Mouse (Mus musculus): ENCODE results near the gene Gnb2. TPM values are rescaled to one million over a fixed set of nuclear protein-coding genes. Genes with fewer than 3 reads are reported as not detected.

Gene Gnb2
- polyA plus RNA-seq, 1 experiment from 2014 or later = 319 TPM

GRCm38 (mm10) chr5:137532808-137533116 lies 548 bp downstream of the Gnb2 start:
- peaks cover 18% of the 10 kb centered on the region for H3K4me1 ChIP-seq (replicated peaks; ENCODE audit: control insufficient read depth, insufficient read depth, low read length)
- H3K27ac ChIP-seq (ENCODE audit: low read depth, low read length) = peak overlapping the region; percentile 84
- peak; percentile 40 for ATAC-seq (replicated peaks; ENCODE audit: low FRiP score)
- no peak for DNase-seq (ENCODE audit: low spot score)
- H3K4me3 ChIP-seq (ENCODE audit: low read depth, low read length) = peak overlapping the region; percentile 84
- no peaks in the 10 kb centered on the region for H3K9me3 ChIP-seq (ENCODE audit: control insufficient read depth, low read length)
- 0% methylated on average over 10 of the region's 12 CpGs for WGBS
- H3K27me3 ChIP-seq (replicated peaks; ENCODE audit: control insufficient read depth, insufficient read depth, low read length) = no peaks in the 10 kb centered on the region
- peak overlapping the region; percentile 93 for H3K9ac ChIP-seq (ENCODE audit: low read depth, low read length)
- H3K4me2 ChIP-seq = peak overlapping the region; percentile 100
- peaks cover 22% of the 10 kb centered on the region for H3K36me3 ChIP-seq (ENCODE audit: control insufficient read depth, insufficient read depth, low read length)

DNA sequence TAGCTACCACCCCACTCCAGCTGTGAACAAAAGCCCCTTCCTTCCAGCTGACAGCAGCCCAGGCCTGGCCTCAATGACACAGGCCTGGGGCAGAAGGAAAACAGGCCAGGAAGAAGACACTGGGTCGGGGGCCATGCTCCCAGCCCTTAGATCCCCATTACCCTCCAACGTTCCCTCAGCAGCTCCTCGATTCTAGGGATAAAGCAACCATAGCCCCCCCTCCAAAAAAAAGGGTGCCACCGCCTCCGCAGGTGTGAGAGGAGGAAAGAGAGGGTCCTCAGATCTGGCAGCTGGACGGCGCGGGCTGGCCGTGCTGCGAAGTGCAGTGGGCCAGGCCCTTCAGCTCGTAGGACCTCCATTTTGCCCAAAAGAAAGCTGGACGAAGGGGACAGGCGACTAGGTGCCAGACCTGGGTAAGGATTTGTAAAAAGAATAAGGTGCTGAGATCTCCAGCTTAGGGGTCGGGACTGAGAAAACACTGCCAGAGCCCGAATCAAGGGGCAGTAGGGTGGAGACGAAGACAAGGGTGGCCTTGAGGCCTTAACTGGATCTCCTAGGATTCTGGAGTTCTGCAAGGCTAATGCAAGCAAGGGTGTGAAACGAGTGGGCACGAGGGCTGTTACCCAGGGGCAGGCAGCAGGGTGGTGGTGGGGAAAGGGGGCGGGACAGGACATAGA lies 1.0 kb downstream of the Gnb2 start:
- Histone ChIP-seq H3K4me1 (replicated peaks; ENCODE audit: control insufficient read depth, insufficient read depth, low read length) (peaks cover 20% of the 10 kb centered on the region), H3K9ac (ENCODE audit: low read depth, low read length) (peak overlapping the region; percentile 93), H3K4me2 (peak overlapping the region; percentile 100), H3K27ac (ENCODE audit: low read depth, low read length) (peak overlapping the region; percentile 84), H3K36me3 (ENCODE audit: control insufficient read depth, insufficient read depth, low read length) (peaks cover 26% of the 10 kb centered on the region), H3K9me3 (ENCODE audit: control insufficient read depth, low read length) (no peaks in the 10 kb centered on the region), H3K27me3 (replicated peaks; ENCODE audit: control insufficient read depth, insufficient read depth, low read length) (no peaks in the 10 kb centered on the region), H3K4me3 (ENCODE audit: low read depth, low read length) (peak overlapping the region; percentile 84)
- no peak for ATAC-seq (replicated peaks; ENCODE audit: low FRiP score)
- no peak for DNase-seq (ENCODE audit: low spot score)
- WGBS = under 1% methylated on average over 19 of the region's 19 CpGs

DNA sequence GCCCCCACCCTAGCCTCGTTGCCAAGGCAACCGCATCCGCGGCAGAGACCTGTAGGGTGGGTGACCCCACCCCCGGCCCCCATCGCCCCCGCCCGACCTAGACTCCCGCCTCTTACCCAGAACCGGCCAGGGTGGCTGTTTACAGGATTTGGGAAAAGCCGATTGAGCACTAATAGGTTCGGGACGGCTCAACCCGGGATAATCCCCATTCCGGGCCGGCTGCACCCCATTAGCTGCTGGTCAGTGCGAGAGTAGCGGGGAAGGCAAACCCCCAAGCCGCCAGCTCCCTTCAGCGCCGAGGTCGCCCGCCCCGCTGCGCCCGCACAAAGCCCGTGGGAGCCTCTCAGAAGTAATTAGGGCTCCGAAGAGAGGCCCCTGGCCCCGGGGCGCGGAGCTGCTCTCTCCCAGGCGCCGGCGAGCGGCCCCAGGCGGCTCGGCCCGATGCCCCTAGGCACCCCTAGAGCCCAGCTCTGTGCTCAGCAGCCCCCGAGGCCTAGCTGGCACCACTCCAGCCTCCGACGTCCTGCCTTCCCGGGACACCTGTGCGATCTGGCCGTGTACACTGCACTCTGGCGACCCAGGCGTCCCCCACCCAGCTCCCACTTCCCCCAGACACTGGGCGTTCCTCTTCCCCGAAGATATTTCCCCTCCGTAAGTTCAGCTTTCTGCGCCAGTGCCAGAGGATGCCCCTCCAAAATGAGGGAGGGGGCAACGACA lies 1.7 kb downstream of the Gnb2 start:
- Histone ChIP-seq H3K27me3 (replicated peaks; ENCODE audit: control insufficient read depth, insufficient read depth, low read length) (no peaks in the 10 kb centered on the region), H3K9ac (ENCODE audit: low read depth, low read length) (peak overlapping the region; percentile 93), H3K27ac (ENCODE audit: low read depth, low read length) (peak overlapping the region; percentile 84), H3K36me3 (ENCODE audit: control insufficient read depth, insufficient read depth, low read length) (peaks cover 31% of the 10 kb centered on the region), H3K4me2 (peak overlapping the region; percentile 100), H3K4me1 (replicated peaks; ENCODE audit: control insufficient read depth, insufficient read depth, low read length) (peaks cover 23% of the 10 kb centered on the region), H3K4me3 (ENCODE audit: low read depth, low read length) (peak overlapping the region; percentile 84), H3K9me3 (ENCODE audit: control insufficient read depth, low read length) (no peaks in the 10 kb centered on the region)
- DNase-seq (ENCODE audit: low spot score) (no peak), ATAC-seq (replicated peaks; ENCODE audit: low FRiP score) (no peak; the same call in 1 of the 2 replicates)
- WGBS = under 1% methylated on average over 51 of the region's 51 CpGs

DNA sequence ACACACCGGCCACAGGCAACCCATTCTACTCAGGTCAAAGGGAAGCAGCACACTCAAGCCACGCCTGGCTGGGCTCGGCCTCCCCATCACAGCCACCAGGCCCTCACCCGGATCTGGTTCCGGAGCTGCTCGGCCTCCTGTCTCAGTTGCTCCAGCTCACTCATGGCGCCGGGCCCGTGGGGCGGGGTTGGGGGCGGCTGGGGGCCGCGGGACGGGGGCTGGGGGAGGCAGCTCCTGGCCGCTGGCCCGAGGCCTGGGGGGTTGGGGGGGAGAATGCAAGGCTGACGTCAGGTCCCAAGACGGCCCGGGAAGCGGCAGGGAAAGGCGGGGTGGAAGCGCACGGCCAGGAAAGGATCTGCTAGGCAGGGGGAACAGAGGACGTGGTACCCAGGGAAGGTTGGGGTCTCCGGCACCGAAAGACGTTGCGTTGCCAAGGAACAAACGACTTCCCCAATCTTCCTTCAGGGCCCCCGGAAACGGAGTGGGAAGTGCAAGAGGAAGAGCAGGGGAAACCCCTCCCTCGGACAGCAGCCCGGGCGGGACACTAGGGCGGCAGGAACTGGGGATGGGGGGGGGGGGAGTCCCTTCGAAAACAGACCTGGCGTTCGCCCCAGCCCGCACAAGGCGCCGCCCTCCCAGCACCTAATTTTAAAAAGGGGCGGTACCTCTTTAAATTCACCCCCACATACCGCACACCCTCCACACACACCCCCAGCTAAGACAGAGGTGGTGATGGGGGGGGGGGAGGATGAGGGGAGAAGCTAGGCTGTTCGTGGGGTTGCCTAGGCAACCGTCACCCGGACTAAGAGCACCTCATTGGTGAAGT lies 2.5 kb downstream of the Gnb2 start:
- no peaks in the 10 kb centered on the region for H3K27me3 ChIP-seq (replicated peaks; ENCODE audit: control insufficient read depth, insufficient read depth, low read length)
- H3K36me3 ChIP-seq (ENCODE audit: control insufficient read depth, insufficient read depth, low read length) = peaks cover 31% of the 10 kb centered on the region
- peak overlapping the region; percentile 84 for H3K4me3 ChIP-seq (ENCODE audit: low read depth, low read length)
- DNase-seq (ENCODE audit: low spot score) = no peak
- ATAC-seq (replicated peaks; ENCODE audit: low FRiP score) = peak; percentile 5; the same call in 1 of the 2 replicates
- peak overlapping the region; percentile 56 for H3K27ac ChIP-seq (ENCODE audit: low read depth, low read length)
- WGBS = 4% methylated on average over 46 of the region's 46 CpGs
- peaks cover 29% of the 10 kb centered on the region for H3K4me1 ChIP-seq (replicated peaks; ENCODE audit: control insufficient read depth, insufficient read depth, low read length)
- H3K9ac ChIP-seq (ENCODE audit: low read depth, low read length) = peak overlapping the region; percentile 93
- H3K9me3 ChIP-seq (ENCODE audit: control insufficient read depth, low read length) = no peaks in the 10 kb centered on the region
- peak overlapping the region; percentile 100 for H3K4me2 ChIP-seq

DNA sequence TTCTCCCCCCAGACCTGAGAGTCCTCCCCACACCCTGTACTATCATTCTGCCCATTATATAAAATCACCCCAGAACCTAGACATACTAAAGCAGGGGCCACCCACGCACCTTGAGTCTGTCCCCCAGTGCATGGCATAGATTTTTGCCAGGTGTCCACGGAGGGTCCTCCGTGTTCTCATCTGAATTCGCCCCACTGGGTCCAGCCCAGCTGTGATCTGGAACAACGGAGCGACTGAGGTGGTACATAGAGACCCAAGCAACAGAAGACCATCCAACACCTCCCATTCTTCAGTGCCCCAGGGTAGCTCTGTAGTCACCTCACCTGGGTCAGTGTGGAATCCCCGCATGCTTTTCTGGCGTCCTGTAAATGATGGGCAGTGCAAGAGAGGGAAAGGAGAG lies 3.2 kb downstream of the Gnb2 start:
- Histone ChIP-seq H3K4me3 (ENCODE audit: low read depth, low read length) (peak overlapping the region; percentile 84), H3K4me1 (replicated peaks; ENCODE audit: control insufficient read depth, insufficient read depth, low read length) (peaks cover 29% of the 10 kb centered on the region), H3K27me3 (replicated peaks; ENCODE audit: control insufficient read depth, insufficient read depth, low read length) (no peaks in the 10 kb centered on the region), H3K9ac (ENCODE audit: low read depth, low read length) (no peak overlapping the region; the same call in 1 of the 2 replicates), H3K36me3 (ENCODE audit: control insufficient read depth, insufficient read depth, low read length) (peaks cover 37% of the 10 kb centered on the region), H3K27ac (ENCODE audit: low read depth, low read length) (no peak overlapping the region), H3K9me3 (ENCODE audit: control insufficient read depth, low read length) (no peaks in the 10 kb centered on the region), H3K4me2 (peak overlapping the region; percentile 100)
- ATAC-seq (replicated peaks; ENCODE audit: low FRiP score) = no peak
- no peak for DNase-seq (ENCODE audit: low spot score)
- WGBS = 88% methylated on average over 8 of the region's 8 CpGs

DNA sequence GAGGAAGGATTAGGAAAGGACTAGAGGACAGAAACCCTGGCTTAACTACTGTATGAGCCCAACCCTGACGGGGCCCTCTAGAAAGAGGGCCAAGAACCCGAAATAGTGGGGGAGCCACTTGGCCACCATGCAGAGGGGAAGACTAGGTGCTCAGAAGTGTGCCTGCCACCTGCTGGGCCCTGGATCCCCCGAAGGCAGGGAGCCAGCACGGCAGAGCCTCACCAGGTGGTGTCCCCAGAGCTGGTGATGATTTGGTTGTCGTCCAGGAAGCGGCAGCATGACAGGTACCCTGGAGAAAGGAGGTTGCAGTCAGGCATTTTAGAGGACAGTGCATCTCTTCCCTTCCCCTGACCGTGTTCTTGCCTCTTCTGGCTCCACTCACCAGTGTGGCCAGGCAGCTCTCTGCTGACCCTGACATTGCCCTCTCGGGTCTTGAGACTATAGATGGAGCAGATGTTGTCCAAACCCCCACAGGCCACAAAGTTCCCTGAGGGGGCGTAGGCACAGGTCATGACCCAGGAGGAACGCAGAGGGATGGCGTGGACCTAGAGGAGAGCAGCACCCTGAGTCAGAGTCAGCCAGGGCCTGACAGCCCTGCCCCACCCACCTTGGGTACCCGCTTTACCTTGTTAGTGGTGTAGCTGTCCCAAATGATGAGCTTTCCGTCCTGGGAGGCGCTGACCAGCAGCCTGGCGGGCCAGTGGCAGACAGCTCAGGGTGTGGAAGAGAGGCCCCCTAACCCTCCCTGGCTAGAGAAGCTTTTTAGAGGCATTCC lies 3.9 kb downstream of the Gnb2 start:
- WGBS = 83% methylated on average over 15 of the region's 15 CpGs
- H3K36me3 ChIP-seq (ENCODE audit: control insufficient read depth, insufficient read depth, low read length) = peaks cover 41% of the 10 kb centered on the region
- H3K4me2 ChIP-seq = no peak overlapping the region
- H3K4me3 ChIP-seq (ENCODE audit: low read depth, low read length) = 0 out of 2 replicates have a peak overlapping the region, but pooled peaks have one; percentile 7
- ATAC-seq (replicated peaks; ENCODE audit: low FRiP score) = no peak
- H3K4me1 ChIP-seq (replicated peaks; ENCODE audit: control insufficient read depth, insufficient read depth, low read length) = peaks cover 29% of the 10 kb centered on the region
- no peak overlapping the region for H3K9ac ChIP-seq (ENCODE audit: low read depth, low read length)
- H3K27ac ChIP-seq (ENCODE audit: low read depth, low read length) = no peak overlapping the region
- no peak for DNase-seq (ENCODE audit: low spot score)
- H3K27me3 ChIP-seq (replicated peaks; ENCODE audit: control insufficient read depth, insufficient read depth, low read length) = no peaks in the 10 kb centered on the region
- no peaks in the 10 kb centered on the region for H3K9me3 ChIP-seq (ENCODE audit: control insufficient read depth, low read length)

GRCm38 (mm10) chr5:137528247-137528968 lies 4.9 kb downstream of the Gnb2 start:
- 0 out of 2 replicates have a peak overlapping the region, but pooled peaks have one; percentile 8 for H3K9ac ChIP-seq (ENCODE audit: low read depth, low read length)
- peak overlapping the region; percentile 15; the same call in 1 of the 2 replicates for H3K27ac ChIP-seq (ENCODE audit: low read depth, low read length)
- 83% methylated on average over 22 of the region's 22 CpGs for WGBS
- H3K27me3 ChIP-seq (replicated peaks; ENCODE audit: control insufficient read depth, insufficient read depth, low read length) = no peaks in the 10 kb centered on the region
- DNase-seq (ENCODE audit: low spot score) (no peak), ATAC-seq (replicated peaks; ENCODE audit: low FRiP score) (no peak)
- peaks cover 24% of the 10 kb centered on the region for H3K4me1 ChIP-seq (replicated peaks; ENCODE audit: control insufficient read depth, insufficient read depth, low read length)
- no peaks in the 10 kb centered on the region for H3K9me3 ChIP-seq (ENCODE audit: control insufficient read depth, low read length)
- H3K36me3 ChIP-seq (ENCODE audit: control insufficient read depth, insufficient read depth, low read length) = peaks cover 50% of the 10 kb centered on the region
- no peak overlapping the region for H3K4me3 ChIP-seq (ENCODE audit: low read depth, low read length)
- H3K4me2 ChIP-seq = no peak overlapping the region

All from liver, embryonic 11.5 days (tissue).